Mouse (Mus musculus): ENCODE data around the gene Lce3e.

The Lce3e gene

GRCm38 (mm10) chr3:92966761-92967160 is at the start of gene Lce3e:
Gene Lce3e (plus strand): TSS chr3:92967061.
- DNase-seq: no peak

- DNase-seq: no peak
Observed at GRCm38 (mm10) chr3:92920364-92920763, 46.5 kb upstream of the Lce3e start.

- DNase-seq: no peak
Observed at GRCm38 (mm10) chr3:92926130-92926529, 40.7 kb upstream of the Lce3e start, which contains the start of gene Lce3a. Gene Lce3a (minus strand): TSS chr3:92926230.

- no peak for DNase-seq
Observed at GRCm38 (mm10) chr3:92932679-92933078, 34.2 kb upstream of the Lce3e start, which contains the start of gene Lce3b. Gene Lce3b (plus strand): TSS chr3:92932979.

- no peak for DNase-seq
Observed at GRCm38 (mm10) chr3:92944186-92944585, 22.7 kb upstream of the Lce3e start, which contains the start of gene Lce3c. Gene Lce3c (plus strand): TSS chr3:92944486.

- DNase-seq: no peak
Observed at GRCm38 (mm10) chr3:92957090-92957489, 9.8 kb upstream of the Lce3e start, which contains the start of gene Lce3d. Gene Lce3d (plus strand): TSS chr3:92957390.

GRCm38 (mm10) chr3:92978484-92978883 is 11.6 kb downstream of the Lce3e start:
- no peak for DNase-seq

- no peak for DNase-seq
Observed at GRCm38 (mm10) chr3:92991926-92992325, 25.1 kb downstream of the Lce3e start, which contains the start of gene Lce3f. Gene Lce3f (plus strand): TSS chr3:92992226.

- DNase-seq: peak; percentile 16
Observed at GRCm38 (mm10) chr3:92998691-92999090, 31.8 kb downstream of the Lce3e start.

GRCm38 (mm10) chr3:93000621-93001020 is 33.8 kb downstream of the Lce3e start:
- DNase-seq: no peak

- no peak for DNase-seq
Observed at GRCm38 (mm10) chr3:93002843-93003242, 36.0 kb downstream of the Lce3e start.

- no peak for DNase-seq
Observed at GRCm38 (mm10) chr3:93014378-93014801, 47.5 kb downstream of the Lce3e start.

- DNase-seq: no peak
Observed at GRCm38 (mm10) chr3:93014871-93015270, 48.0 kb downstream of the Lce3e start.

GRCm38 (mm10) chr3:93015460-93016104 is 48.7 kb downstream of the Lce3e start, which contains the start of gene Crct1:
Gene Crct1 (minus strand): TSS chr3:93015687.
- DNase-seq: no peak

Measured in cerebellum, adult 11 months (tissue).